Mouse (Mus musculus): Measurements from ENCODE around the gene Iqsec3.

Iqsec3 gene

DNA sequence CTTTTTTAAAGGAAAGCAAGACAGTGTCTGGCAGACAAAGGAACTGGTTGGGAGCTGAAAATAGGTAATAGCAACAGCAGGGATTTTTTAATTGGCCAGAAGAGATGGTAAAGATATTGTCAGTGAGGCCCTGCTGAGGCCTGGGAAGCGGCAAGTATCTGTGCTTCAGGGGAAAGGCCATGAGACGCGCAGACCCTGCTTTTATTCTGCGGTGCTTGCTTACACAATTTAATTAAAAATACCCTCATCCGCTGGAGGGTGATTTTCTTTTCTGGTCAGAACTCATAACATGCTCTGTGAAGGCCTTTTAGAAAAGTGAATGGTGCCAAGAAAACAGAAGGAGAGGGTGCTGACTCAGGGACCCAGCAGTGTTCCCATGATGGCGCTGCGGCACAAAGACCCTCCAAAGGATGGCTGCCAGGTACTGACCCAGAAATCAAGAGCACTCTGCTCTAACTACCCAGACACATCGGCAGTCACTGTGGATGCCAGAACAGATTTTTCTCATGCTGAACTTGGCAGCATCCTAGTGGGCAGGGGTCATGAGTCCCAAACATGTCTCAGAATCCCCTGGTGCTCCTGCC, 70.7 kb downstream of the Iqsec3 start:
- no peak for TF ChIP-seq GATA4 (IDR thresholded peaks at IDR 0.05; ENCODE audit: insufficient replicate concordance, low read length)

DNA sequence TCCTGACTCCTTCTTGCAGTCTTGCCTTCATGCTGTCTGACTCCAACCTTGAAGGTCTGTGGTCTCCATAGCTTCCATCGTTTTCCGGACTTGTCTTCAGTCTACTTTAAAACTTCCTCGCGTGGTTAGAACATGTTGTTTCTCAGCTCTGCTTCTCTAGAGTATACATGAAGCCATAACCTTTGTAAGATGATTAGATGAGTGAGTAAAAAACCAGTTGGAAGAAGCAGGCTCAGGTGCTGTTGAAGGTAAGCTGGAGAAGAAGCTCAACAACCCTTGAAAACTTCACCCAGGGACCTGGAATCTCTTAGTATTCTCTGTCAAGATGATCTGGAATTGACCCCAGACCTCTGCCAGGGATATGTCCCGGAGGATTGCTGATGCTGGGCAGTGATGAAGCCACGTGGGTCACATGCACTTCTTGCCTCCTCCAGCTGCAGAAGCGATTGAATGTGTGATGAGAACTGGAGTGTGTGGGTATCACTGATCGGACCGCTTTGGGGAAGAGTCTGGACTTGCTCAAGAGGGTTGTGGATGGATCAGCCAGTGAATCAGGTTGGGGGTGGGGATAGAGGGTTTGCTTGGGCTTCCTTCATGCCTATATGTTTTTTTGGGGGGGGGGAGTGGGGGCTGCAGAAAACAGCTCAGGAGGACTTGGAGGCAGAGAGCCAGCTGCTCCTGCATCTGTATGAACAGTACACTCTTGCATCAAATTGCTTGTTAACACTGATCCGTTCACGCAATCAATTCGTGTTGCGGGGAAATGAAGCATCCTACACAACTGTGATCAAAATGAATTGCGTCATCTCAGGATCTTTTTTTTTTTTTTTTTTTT, 71.4 kb downstream of the Iqsec3 start:
- TF ChIP-seq GATA4 (IDR thresholded peaks at IDR 0.05; ENCODE audit: insufficient replicate concordance, low read length) = no peak

DNA sequence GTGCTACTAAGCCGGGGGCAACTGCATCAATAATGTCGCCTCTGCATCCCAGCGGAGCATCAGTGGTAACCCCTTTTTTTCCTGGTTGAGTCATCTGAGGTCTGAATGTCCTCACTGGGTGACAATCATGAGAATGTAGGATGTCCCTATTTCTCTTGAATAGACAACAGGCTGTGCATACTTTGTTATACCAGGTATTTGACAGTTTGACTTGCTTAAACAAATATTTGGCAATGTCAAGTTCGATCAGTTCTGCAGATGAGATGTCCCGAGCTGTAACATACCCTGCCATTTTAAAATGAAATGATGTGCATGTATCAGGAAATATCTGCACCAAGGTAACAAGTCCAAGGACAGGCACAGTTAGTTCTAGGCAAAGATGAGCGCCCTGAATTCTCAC, 72.3 kb downstream of the Iqsec3 start:
- no peak for TF ChIP-seq GATA4 (IDR thresholded peaks at IDR 0.05; ENCODE audit: insufficient replicate concordance, low read length)

DNA sequence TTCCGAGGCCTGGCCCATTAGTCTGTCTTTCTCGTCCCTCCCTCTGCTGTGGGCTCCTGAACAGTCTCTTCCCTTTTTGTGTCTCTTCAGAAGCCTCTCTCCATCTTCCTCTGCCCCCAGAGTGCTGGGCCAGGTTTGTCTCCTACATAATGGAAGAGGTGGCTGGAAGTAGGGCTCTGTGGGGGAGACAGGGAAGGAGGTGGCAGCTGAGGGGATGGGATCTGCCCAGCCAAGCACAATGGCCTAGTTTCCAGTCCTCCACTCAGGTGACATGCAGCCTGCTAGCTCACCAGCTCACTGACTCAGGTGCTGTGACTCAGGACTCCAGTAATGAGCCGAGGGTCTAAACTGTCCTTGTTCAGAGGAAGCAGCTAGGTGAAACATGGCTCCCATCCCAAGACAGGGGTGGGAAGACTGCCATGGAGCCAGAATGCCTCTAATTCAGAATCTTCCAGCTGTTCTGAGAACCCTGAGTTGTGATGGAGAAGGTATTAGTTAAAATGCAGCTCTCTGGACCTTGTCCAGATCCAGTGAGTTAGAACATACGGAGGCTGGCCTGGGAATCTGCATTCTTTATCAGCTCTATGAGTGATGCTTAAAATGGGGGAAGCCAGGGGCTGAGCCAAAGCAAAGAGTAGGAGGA, 80.7 kb downstream of the Iqsec3 start:
- TF ChIP-seq GATA4 (IDR thresholded peaks at IDR 0.05; ENCODE audit: insufficient replicate concordance, low read length) = no peak

DNA sequence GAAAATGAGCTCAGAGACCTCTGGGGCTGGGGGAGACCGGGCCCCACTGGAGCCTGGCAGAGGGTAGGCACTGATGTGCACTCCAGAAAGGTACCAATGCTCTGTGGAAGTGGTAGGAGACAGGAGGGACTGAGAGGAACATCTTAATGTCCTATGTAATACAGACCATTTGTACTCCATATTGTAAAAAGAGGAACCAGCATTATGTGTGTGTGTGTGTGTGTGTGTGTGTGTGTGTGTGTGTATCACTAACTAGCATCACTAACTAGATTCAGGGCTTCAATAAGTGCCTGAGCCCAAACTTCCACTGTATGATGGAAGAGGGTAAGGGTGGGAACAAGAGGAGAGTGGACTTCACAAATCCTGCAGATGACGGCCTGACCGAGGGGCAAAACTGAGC, 88.1 kb downstream of the Iqsec3 start:
- no peak for TF ChIP-seq GATA4 (IDR thresholded peaks at IDR 0.05; ENCODE audit: insufficient replicate concordance, low read length)

DNA sequence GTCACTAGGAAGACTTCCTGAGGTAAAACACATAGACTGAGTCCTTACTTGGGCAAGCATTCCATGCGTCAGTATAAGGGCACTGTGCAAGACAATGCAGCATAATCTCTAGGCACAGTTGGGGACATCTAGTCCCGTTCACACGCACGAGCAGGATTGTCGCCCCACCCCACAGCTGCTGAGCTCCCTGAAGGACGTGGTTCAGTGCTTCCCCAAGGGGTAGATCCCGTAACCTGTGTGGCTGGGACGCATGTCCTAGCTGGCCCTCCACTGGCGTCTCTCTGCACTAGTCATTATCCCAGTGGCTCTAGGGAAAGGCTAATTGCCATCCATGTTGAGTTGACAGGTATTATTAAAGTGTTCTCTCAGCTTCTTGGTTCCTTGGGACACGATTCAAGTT, 91.4 kb downstream of the Iqsec3 start:
- no peak for TF ChIP-seq GATA4 (IDR thresholded peaks at IDR 0.05; ENCODE audit: insufficient replicate concordance, low read length)

DNA sequence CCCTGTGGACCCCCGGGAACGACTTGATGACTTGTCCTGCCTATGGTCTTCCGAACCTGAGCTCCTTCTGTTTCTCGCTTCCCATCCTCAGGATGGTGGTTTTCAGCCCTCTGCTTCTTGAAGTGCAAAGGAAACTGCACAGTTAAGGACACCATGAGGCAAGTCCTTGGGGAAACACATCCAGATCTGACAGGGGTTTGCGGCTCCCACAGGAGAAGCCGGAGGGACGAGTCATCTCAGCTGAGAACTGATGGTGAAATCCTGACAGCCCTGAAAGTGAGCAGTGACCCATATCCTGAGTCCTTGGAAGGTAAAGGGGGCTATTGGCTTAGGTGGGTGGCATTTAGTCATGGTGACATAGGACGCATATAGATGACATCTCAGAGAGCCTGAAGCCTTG, 92.9 kb downstream of the Iqsec3 start:
- no peak for TF ChIP-seq GATA4 (IDR thresholded peaks at IDR 0.05; ENCODE audit: insufficient replicate concordance, low read length)

DNA sequence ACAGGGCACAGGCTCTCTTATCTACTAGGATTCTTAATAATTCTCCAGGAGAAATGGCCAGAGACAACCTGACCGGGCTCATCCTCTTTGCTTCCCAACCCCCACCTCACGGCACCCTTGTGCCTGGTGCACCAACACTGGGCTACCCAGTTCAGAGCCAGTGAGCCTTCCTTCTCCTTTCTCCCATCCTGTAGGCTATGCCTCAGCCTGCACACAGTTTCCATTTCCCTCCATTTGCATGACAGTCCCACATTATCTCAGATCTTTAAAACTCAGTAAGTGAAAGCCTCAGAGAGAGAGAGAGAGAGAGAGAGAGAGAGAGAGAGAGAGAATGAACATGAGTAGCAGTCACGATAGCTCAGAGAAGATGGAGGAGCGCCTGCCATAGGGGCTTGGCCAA, 95.2 kb downstream of the Iqsec3 start:
- TF ChIP-seq GATA4 (IDR thresholded peaks at IDR 0.05; ENCODE audit: insufficient replicate concordance, low read length) = no peak

DNA sequence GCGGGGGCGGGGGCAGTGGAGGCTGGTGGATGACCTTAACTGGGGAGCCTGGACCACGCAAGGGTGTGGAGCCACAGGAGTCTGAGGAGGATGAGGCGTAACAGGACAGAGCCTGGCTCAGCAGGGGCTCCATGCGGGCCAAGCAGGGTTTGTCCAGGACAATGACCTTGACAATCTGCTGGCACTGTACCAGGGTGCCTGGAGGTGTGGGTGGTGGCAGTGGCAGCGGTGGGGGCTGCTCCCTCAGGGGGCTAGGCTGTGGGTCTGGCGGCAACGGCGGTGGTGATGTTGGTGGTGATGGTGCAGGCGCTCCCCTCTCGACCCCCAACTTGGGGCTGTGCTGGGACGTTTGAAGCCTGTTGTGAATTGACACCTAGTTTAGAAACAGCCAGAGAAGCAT, 97.3 kb downstream of the Iqsec3 start:
- TF ChIP-seq GATA4 (IDR thresholded peaks at IDR 0.05; ENCODE audit: insufficient replicate concordance, low read length) = no peak

DNA sequence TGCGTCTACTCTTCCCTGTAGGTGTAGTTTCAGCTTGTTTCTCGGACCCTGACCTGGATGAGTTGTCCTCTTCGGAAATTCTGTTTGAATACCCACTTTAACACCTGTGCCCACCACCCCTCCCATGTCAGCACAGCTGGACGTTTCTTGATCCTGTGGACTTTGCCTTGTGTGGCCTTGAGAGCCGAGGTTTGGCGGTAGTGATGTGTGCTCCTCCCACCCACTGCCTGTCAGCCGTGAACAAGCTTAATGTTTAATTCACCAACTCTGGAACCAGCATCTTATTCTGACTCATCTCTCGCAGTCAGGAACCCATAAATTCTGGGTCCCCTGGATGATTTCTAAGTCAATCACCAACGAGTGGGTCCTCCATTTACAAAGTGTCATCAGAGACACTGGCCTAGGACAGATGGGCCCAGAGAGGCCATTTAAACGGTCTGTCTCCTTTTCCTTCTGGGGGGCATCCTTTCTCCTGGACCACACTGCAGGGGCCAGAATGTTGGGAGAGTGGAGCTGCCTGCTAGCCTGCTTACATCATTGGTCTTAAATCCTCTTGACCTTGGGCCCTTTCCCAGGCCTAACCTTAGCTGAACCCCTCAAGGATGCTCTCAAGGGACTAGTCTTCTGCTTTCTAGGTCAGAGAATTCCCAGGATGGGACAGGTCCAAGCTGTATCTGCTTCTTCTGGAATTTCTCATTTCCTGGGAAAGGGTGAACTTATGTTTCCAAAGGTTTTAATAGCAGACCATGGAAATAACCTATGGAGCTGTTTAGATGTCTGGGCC, 102.1 kb downstream of the Iqsec3 start:
- TF ChIP-seq GATA4 (IDR thresholded peaks at IDR 0.05; ENCODE audit: insufficient replicate concordance, low read length) = no peak

DNA sequence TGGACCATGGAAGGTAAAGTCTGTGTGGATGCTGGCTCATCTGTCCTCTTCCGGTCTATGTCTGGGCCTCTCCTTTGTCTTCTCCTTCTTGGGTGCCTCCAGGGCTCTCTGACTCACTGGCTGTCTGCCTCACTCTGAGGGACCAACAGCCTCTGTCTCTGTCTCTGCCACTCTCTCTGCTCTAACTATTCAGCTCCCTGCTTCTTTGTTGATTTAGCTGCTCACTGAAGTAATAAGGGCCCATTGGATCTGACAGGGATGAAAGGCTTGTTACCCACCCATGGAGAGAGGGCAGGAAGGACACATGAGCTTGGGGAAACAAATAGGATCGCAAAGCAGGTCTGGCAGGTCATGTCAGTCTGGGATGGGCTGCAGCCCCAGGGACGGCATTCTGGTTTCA, 106.4 kb downstream of the Iqsec3 start:
- TF ChIP-seq GATA4 (IDR thresholded peaks at IDR 0.05; ENCODE audit: insufficient replicate concordance, low read length) = no peak

DNA sequence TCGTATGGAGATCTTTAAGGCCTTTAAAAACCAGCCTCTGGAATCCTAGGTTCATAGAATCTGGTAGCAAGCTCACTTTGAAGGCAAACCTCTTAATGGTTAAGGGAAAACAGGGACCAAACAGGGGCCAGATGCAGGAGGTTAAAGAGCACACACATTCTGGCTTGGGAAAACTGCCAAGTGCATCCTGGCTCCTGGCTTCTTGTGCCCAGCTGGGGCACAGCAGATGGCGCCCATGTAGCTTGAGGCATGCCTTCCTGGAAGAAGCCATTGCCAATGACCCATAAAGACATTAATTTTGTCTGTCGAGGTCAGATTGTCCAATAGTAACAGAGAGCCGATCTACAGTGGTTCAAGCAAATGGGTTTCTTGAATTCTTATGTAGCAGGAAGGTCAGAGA, 109.5 kb downstream of the Iqsec3 start:
- TF ChIP-seq GATA4 (IDR thresholded peaks at IDR 0.05; ENCODE audit: insufficient replicate concordance, low read length) = no peak

DNA sequence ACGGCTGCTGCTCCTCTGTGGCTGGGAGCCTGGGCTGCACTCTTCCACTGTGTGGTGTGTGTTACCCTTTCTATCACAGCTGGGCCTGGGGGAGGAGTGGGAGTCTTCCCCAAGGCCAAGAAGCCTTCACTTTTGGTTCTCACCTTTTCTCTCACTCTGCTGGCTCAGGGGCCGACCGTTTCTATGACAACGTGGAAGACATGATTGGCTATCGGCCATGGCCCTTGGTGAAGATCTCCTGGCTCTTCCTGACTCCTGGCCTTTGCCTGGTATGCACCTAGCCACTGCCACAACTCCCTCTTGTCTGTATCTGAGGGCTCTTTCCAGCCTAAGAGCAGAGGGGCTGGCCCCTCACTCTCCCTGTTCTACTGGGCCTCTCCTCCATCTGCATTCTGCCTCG, 110.4 kb downstream of the Iqsec3 start:
- no peak for TF ChIP-seq GATA4 (IDR thresholded peaks at IDR 0.05; ENCODE audit: insufficient replicate concordance, low read length)

DNA sequence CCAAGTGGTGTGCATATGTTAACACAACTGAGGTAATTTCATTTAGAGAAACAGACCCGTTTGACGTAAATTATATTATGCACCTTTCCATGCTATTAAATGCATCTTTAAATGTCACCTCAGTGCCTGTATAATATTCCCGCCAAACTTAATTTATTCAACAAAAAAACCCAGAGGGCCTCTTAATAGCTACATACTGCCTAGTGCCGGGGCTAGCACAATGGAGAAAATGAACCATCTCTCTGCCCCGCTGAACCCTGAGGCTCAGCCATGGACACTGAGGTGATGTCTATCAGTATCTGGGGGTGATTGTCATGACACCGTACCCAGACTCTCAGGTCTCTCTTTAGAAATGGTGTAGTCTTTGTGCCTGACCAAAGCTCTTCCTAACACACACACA, 116.2 kb downstream of the Iqsec3 start:
- no peak for TF ChIP-seq GATA4 (IDR thresholded peaks at IDR 0.05; ENCODE audit: insufficient replicate concordance, low read length)

DNA sequence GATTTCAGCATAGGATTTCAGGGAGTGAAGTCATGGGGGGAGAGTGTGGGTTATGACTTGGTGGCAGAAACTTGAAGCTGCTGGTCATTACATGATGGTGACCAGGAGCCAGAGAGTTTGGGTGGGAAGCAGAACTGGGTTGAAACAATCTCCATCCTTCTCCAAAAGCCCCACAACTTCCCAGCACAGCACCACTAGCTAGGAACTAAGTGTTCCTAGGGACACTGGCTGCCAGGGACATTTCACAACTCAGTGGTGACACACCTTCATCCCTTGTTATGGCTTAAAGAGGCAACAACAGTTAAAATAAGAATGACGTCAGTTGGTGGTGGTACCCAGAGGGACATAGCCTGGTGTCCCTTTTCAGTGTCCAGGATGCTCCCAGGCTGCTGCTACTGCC, 117.4 kb downstream of the Iqsec3 start:
- no peak for TF ChIP-seq GATA4 (IDR thresholded peaks at IDR 0.05; ENCODE audit: insufficient replicate concordance, low read length)

DNA sequence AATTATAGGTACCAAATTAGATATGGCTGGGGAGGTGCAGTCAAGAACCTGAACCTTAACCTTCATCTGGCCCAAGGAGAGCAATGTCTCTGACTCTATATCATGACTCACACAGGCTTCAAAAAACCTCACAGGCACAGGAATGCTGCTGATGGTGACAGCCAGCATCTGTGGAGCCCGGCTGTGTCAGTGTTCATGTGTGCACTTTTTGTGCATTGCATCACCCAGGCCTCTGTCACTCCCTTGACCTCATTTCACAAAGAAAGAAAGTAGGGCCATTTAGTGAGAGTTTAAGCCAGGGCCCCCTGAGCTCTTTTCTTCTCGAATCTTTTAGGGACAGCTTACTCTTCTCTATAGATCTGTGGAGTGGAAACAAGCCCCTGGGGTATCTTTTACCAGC, 121.2 kb downstream of the Iqsec3 start:
- no peak for TF ChIP-seq GATA4 (IDR thresholded peaks at IDR 0.05; ENCODE audit: insufficient replicate concordance, low read length)
